Mouse (Mus musculus): ENCODE data around the gene Gm10260. TPM values are rescaled to one million over a fixed set of nuclear protein-coding genes. Genes with fewer than 3 reads are reported as not detected.

Gene Gm10260
- polyA plus RNA-seq, 1 experiment from 2014 or later = 3.4 TPM

DNA sequence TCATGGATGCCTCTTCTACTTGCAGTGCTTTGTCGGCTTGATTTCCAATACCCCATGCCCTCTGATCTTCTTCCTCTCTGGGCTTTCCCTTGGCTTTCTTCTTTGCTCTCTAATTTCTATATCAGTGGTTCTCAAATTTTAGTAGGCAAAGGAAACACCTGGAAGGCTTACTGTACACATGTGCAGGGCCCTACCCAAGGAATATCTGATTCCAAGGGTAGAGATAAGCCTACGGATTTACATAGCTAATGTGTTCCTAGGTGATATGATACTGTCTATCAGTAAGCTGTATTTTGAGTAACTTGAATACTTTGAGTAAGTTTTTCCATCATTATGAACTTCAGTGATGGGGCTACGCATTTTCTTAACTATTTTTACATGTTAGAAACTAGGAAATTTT is 25.7 kb downstream of the Gm10260 start:
- Histone ChIP-seq H3K4me1 (no peaks in the 10 kb centered on the region), H3K27me3 (no peaks in the 10 kb centered on the region), H3K9ac (no peak overlapping the region), H3K36me3 (no peaks in the 10 kb centered on the region), H3K27ac (no peak overlapping the region), H3K4me2 (no peak overlapping the region), H3K4me3 (no peak overlapping the region), H3K9me3 (no peaks in the 10 kb centered on the region)
- WGBS = 85% methylated on average over 3 of the region's 3 CpGs
- ATAC-seq (ENCODE audit: borderline replicate concordance, extremely low read depth, low FRiP score, low TSS enrichment) = no peak

DNA sequence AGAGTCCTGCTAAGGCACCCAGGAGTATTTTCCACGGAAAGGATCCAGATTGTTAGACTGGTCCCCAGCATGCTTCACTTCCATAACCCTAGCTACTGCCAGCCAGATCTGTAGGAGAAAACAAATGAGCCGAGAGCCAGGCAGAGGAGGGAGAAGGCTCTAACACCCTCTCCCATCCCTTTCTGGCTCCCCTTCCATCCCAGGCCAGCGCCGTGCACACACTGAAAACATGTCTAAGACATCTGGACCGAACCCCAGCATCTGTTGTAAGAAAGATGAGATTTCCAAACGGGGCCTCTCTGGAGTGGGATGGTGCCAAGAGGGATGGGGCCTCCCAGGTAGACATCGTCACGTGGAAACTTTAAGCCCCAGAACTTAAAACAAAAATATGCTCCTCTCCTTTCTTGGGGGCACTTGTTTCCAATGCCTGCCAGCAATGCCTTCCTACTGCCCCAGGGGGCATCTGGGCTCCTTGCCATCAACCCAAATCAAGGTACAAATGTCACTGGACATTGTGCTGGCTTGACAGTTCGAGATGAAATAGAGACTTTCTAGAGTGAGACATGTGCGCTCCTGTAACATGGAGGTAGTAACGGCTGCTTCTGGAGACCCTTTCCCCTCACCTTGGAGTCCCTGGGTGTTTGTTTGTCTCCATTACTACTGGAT is 35.1 kb downstream of the Gm10260 start:
- H3K4me3 ChIP-seq = no peak overlapping the region
- no peak overlapping the region for H3K4me2 ChIP-seq
- H3K9me3 ChIP-seq = no peaks in the 10 kb centered on the region
- no peaks in the 10 kb centered on the region for H3K27me3 ChIP-seq
- ATAC-seq (ENCODE audit: borderline replicate concordance, extremely low read depth, low FRiP score, low TSS enrichment) = no peak; the same call in 1 of the 2 replicates
- no peak overlapping the region for H3K9ac ChIP-seq
- WGBS = 60% methylated on average over 11 of the region's 11 CpGs
- H3K27ac ChIP-seq = no peak overlapping the region
- 0 out of 2 replicates have a peak, but pooled peaks cover 3% of the 10 kb centered on the region for H3K4me1 ChIP-seq
- no peaks in the 10 kb centered on the region for H3K36me3 ChIP-seq

DNA sequence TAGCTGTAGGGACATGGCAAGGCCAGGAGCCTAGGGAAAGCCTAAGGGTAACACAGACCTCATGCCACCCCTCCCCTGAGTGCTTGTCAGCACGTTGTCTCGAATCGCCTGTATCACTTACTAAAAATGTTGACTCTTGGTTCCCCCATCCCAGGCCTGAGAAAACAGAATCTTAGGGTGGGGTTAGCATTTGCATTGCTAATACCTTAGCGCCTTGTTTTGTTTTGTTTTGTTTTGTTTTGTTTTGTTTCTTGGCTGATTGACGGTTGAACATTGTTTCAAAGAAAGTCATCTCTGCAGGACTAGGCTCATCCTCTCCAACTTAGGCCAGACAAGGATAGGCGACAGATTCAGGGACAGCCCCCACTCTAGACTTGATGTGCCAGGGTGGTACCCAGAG is 35.9 kb downstream of the Gm10260 start:
- Histone ChIP-seq H3K4me3 (no peak overlapping the region), H3K9me3 (no peaks in the 10 kb centered on the region), H3K9ac (no peak overlapping the region), H3K4me1 (0 out of 2 replicates have a peak, but pooled peaks cover 3% of the 10 kb centered on the region), H3K27ac (no peak overlapping the region), H3K36me3 (no peaks in the 10 kb centered on the region), H3K4me2 (no peak overlapping the region), H3K27me3 (no peaks in the 10 kb centered on the region)
- no peak for ATAC-seq (ENCODE audit: borderline replicate concordance, extremely low read depth, low FRiP score, low TSS enrichment)
- 68% methylated on average over 6 of the region's 6 CpGs for WGBS

DNA sequence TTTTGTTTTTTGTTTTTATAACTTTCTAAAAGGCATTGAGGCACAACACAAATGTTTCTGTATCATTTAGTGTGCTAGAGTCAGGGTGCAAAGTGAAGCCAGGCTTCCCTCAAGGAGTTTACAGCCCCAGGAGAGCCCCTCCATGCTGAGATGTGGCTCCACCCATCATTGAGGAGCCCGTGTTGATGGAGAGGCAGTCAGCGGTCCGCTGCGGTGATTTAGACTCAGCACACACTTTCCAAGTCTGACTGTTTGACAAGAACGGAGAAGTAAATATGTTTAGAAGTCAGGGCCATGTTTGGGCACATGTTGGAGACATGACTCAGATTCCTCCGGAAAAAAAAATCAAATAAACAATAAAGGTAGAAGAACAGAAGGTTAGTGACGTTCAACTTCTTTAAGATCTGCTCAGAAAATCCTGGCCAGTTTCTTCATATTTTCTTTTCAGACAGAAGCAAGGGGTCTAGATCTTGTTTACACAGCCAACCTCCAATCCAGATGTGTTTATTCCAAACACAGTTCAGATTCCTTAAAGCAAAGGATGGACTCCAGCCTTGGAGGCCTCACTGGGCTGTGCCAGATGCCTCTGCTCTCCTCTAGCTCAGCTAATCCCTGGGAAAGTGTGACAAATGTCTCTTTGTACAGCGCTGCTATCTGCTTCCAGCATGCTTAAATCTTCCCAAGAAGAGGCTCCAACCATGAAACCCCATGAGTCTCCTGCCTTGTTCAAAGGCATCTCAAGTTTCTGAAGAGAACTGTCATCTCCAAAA is 47.7 kb downstream of the Gm10260 start:
- Histone ChIP-seq H3K27ac (peak overlapping the region; percentile 77), H3K36me3 (no peaks in the 10 kb centered on the region), H3K9ac (no peak overlapping the region), H3K4me1 (peaks cover 12% of the 10 kb centered on the region; the same call in 1 of the 2 replicates), H3K9me3 (no peaks in the 10 kb centered on the region), H3K4me2 (no peak overlapping the region), H3K27me3 (no peaks in the 10 kb centered on the region), H3K4me3 (no peak overlapping the region)
- WGBS = 18% methylated on average over 8 of the region's 8 CpGs
- ATAC-seq (ENCODE audit: borderline replicate concordance, extremely low read depth, low FRiP score, low TSS enrichment) = peak; percentile 90

DNA sequence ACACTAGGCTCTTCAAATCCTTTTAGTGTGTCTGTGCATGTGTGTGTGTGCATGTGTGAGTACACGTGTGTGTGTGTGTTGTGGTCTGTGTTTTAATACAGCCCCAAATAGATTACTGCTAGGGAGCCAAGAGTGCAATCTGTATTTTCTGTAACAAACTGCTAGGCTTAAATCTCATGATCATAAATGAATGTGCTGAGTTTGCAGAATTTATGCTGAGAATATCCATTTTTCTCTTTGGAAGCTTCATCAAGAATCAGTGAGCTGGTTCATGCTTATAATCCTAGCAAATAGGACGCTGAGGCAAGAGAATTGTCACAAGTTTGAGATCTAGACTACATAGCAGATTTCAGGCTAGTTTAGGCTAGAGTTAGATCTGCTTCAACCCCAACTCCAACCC is 48.9 kb downstream of the Gm10260 start:
- no peaks in the 10 kb centered on the region for H3K9me3 ChIP-seq
- WGBS = 87% methylated on average over 2 of the region's 2 CpGs
- no peaks in the 10 kb centered on the region for H3K36me3 ChIP-seq
- H3K27me3 ChIP-seq = no peaks in the 10 kb centered on the region
- no peak for ATAC-seq (ENCODE audit: borderline replicate concordance, extremely low read depth, low FRiP score, low TSS enrichment)
- no peak overlapping the region for H3K4me2 ChIP-seq
- H3K4me1 ChIP-seq = peaks cover 12% of the 10 kb centered on the region; the same call in 1 of the 2 replicates
- no peak overlapping the region for H3K27ac ChIP-seq
- no peak overlapping the region for H3K4me3 ChIP-seq
- H3K9ac ChIP-seq = no peak overlapping the region
